Mouse (Mus musculus) adrenal gland, postnatal 14 days (tissue): Measurements from ENCODE around the gene Soga1. TPM values are rescaled to one million over a fixed set of nuclear protein-coding genes. Genes with fewer than 3 reads are reported as not detected.
A peak's percentile ranks its signal among the peaks of the same experiment; 100 is the strongest.

ENCODE experiments used
- DNase-seq: peaks from one replicate; pipeline ENCODE4 v3.0.0; 2021; ENCODE audit warnings: mixed read lengths
- long read RNA-seq, 2 experiments: library from polyadenylated mRNA; stranded (forward); transcript quantifications; one replicate each; pipeline ENCODE4 v2.0.0; 2021
- total RNA-seq: library from RNA; stranded (reverse); gene quantifications from 2 replicates; pipeline ENCODE4 v1.2.3, GENCODE M21; 2021

Soga1 gene
- 31.9 and 33.5 TPM in 2 replicates for total RNA-seq
- long read RNA-seq, experiment 1, partial matches to known transcripts: 4 of 6 reads
- long read RNA-seq, experiment 1, other reads (novel, unspliced or antisense): 2 of 6 reads
- long read RNA-seq, experiment 2, partial matches to known transcripts: 2 of 5 reads
- long read RNA-seq, experiment 2, other reads (novel, unspliced or antisense): 3 of 5 reads

DNA sequence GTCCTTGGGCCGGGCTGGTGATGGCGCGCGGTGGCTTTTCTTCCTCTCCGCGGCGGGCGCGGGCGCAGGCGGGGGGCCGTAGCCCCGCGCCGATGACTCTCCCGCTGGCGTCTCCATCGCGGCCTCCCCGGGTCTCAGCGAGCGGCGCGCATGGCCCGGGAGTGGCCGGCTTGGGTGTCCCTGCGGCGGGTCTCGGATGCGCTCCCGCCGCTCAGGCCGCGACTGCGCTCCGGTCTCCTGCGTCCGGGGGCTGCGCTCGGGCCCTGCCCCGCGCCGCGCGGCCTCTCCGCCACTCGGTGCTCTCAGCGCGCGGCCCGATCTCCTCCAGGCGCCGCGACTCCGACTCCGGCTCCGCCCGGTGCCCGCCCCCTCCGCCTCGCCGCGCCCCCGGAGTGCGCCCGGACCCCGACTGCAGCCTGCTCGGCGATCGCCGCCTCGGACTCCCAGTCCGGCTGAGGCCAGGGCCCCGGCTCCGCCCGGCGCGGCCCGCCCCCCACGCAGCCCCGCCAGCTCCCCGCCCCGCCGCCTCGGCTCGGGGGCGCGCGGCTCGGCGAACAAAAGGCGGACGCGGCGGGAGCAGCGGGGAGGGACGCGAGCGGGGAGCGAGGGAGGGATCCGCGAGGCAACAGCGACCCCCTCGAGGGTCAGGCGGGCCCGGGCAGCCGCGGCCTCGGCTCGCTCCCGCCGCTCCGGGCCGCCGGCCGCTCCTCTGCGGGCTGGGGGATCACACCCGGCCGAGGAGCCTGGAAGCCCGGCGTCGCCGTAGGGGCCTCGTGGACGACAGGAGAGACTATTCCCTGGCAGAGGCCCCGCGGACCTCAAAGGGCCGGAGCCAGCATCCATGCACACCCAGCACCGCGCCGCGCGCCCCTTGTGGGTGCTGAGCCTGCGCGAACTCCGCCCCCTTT, at the start of gene Soga1:
Soga1 (minus strand) TSS at position 462 of the 908 bp plus-strand sequence.
- peak; percentile 92 for DNase-seq

DNA sequence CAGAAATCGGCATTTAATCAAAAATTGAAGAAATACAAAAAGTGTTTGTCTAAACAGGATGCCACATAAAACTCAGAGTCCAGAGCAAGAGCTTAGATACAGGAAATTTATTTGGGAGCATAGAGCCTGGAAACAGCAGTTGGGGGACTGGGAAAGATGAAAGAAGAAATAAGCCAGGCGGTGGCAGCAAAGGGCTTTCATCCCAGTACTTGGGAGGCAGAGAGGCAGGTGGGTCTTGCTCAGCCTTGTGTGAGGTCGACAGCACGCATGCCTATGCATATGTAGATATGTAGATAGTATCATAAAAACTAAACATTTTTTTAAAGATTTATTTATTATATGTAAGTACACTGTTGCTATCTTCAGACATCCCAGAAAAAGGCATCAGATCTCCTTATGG, 49.0 kb upstream of the Soga1 start:
- DNase-seq: peak; percentile 26

DNA sequence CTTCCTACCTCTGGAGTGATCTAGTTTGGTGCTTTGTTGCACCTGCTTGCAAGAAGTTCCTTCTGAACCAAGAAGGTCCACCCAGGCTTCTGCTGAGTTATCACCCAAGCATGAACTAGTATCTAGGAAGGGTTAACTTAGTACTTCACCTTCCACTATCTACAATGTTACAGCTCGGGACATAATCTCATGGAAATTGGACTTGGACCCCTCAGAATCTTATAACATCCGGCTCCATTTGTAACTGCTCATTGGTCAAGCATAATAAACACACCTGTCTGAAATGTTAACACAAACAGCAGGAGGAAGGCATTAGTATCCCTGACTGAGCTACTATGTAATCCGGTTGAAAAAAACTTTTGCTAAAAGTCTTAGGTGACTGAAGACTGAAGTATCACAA, 48.3 kb upstream of the Soga1 start:
- DNase-seq: no peak

DNA sequence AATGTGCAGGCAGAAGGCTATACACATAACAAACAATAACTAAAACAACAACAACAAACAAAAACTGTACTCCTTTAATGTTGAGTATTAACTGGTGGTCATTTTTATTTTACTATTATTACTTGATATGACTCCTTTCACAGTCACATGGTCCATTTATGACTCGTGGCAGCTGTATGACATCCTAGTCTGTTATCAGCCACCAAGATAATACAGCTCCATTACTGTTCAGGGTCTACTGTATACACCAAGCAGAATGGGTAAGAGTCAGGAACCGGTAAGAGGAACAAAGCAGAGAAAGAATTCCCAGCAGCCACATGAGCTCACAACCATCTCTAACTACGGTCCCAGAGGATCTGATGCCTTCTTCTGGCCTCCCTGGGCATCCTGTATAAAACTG, 46.2 kb upstream of the Soga1 start:
- no peak for DNase-seq

DNA sequence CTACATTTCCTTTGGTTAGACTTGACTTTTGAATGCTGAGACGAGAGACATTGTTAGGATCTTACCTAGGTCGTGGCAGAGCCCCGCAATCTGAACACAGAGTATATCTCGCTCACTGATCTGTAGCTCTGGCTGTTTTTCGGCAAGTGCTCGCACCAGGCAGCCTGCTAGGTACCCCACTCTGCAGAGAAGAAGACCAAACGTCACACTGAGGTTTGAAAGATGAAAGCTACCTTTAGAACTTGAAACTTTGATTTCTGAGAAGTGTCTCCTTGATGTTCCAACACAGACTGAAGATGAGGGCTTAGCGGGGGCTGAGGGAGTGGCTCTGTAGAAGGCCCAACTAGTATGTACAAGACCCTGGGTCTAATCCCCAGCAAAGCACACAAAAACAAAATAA, 42.7 kb upstream of the Soga1 start:
- DNase-seq: no peak

GRCm38 (mm10) chr2:157119075-157119474, 40.0 kb upstream of the Soga1 start:
- DNase-seq: no peak

- DNase-seq: no peak
Measured at GRCm38 (mm10) chr2:157118556-157118955, 39.5 kb upstream of the Soga1 start.

- DNase-seq: no peak
Measured at GRCm38 (mm10) chr2:157116964-157117363, 37.9 kb upstream of the Soga1 start.

- no peak for DNase-seq
Measured at GRCm38 (mm10) chr2:157108236-157108635, 29.2 kb upstream of the Soga1 start.

DNA sequence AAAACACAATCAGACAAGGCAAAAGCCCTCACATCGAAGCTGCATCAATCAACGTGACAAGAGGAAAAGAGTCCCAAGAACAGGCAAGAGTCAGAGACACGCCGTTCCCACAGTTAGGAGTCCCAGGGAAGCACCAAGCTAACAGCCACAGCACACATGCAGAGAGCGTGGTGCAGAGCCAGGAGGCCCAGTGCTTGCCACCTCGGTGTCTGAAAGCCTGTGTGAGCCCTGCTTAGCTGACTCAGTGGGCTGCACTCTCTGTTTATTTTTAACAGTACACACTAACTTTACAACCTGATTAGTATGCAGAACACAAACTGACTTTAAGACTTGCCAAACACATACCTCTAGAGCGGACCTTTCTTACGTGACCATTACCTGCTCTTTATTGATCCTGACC, 25.4 kb upstream of the Soga1 start:
- no peak for DNase-seq

DNA sequence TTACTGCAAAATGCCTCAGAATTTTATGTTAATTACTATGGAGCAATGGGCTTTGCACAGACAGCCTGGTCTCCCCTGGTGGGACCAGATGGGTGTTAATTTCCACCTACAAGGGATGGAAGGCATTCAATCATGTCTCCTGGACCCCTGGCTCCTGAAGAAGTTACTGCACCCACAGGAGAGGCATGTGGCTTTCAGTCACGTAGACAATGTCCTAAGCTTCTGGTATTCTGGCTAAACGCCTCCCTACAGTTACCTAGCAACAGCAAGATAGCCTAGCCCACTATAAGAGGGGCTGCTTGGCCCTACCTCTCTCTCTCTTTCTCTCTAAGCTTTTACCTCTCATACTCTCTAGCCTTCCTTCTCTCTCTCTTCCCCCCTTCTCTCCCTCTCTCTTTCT, 23.2 kb upstream of the Soga1 start:
- DNase-seq: no peak

DNA sequence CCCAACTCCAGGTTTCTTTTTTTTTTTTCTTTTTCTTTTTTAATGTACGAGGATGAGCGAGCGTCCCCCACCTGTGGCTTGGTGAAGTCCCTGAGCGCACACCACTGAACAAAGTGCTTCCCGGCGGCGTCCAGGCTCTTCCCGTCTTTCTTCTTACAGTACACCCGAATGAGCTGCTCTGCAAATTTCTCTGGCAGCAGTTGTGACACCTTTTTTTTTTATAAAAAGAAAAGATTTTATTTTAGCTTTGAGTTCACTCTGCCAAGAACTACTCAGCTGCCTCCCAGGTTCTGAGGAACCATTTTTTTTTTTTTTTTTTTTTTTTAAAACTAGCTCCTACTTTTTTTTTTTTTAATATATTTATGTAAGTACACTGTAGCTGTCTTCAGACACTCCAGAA, 22.6 kb upstream of the Soga1 start:
- no peak for DNase-seq

DNA sequence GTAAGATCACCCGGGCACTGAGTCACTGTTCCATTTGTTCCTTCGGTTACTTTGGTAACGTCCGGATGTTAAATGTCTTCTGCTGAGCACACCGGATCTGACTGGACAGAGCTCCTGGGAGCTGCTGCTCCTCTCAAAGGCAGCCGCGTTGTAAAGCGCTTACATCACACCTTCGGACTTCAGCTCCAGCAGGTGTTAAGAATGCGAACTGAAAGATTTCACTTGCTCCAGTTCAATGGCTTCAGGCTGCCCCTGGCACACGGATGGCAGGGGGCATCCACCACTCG, 21.2 kb upstream of the Soga1 start:
- DNase-seq: no peak

DNA sequence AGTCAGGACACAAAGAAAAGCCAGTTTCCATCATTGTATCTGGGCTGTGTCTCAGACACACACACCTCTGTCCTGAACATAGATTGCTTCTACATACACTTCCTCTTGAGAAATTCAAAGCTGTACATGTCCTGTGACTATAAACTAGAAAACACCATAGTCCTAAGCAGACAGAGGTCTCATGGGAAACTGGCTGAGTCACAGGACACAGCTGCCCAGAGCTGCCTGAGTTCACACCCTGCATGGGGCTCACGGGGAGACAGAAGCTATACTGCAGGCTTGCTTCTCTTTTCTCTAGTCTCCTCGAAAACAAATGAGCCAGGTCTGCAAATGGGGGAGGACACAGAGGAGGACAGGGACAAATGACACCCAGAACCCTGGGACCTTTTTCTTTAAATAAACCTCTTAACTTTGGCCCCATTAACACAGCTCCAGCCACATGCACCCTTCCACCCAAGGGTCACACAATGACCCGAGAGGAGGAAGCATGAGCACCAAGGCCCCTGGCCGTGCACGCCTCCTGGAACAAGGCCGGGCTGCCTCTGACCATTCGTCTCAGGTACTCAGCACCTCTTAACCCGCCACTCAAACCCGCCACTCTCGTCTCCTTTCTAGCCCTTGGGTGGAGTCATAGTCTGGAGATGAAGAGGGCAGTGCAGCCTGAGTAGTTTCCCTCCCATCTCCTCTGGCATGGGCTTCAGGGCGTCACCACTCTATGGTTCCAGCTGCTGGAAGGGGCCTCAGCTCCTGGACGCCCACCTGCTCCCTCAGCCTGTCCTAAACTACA, 20.7 kb upstream of the Soga1 start:
- DNase-seq: no peak

- peak; percentile 87 for DNase-seq
Measured at GRCm38 (mm10) chr2:157095005-157095755, 16.1 kb upstream of the Soga1 start.

DNA sequence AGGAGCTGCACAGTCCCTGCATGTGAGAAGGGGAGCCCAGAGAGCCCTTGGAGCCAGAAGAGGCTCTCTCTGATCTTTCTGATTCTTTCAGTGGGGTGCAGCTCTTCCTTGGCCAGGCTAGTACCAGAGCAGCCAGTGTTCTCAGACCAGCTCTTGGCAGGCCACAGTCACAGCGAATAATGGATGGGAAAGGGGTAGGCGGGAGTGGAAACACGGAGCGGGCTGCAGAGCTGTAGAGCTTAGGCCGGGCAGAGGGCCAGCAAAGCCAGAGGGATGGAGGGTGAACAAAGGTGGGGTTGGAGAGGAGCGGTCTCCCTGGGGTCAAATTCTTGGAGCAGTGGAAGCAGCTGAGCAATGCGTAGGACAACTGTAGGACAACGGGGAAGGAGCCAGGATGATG, 13.0 kb upstream of the Soga1 start:
- peak; percentile 44 for DNase-seq

DNA sequence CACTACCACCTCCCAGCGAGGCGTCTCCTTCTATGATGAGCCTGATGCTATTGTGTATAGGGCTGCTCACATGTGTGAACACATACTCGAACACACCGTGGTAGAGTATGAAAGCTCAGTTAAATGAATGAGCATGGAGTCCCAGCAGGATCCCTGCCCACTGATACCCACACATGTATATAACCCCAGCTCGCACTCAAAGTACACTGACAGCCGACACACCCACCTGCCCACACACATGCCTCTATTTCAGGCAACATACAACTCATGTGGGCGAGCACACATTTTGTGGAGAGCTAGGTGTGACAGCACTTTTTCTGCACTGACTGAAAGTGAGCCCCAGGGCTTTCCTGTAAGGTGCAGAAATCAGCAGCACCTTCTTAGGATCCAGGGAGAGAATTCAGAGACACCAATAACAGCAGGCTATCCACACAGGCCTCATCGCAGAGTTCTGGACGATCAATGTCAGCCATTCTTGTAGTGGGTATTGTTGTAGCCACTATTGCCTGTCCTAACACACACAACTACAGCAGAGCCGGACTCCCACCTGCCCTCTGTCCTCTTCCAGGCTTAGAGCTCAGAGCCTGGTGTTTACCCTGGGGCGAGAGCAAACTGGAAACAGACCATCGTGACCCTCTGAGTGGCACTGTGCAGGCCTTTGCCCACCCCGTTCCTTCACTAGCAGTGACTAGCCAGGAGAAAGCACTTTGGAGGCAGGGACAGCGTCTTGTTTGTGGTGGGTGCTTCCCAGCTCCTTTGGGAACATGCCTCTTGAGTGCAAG, 8.7 kb upstream of the Soga1 start:
- no peak for DNase-seq

DNA sequence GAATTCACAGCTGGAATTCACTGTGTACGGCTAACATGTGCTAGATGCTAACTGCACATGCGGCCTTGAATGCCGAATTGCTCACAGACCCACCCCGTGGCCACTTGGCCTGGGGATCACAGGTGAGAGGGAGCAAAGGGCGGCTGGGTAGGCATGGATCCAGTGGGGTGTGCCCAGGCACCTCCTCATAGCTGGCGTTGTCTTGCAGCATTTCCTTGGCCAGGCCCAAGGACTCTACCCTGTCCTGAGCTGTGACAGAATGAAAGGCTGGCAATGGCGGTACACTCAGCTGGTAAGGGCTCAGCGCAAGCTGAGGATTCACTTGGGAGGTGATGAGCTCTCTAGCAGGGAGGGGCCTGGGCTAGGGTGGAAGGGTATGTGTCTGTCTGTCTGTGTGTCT, 7.7 kb upstream of the Soga1 start, which contains the start of gene Tldc2:
Tldc2 (plus strand) TSS at position 260 of the 400 bp plus-strand sequence.
- DNase-seq: no peak

GRCm38 (mm10) chr2:157084831-157085585, 6.0 kb upstream of the Soga1 start:
- DNase-seq: no peak

GRCm38 (mm10) chr2:157081960-157082359, 2.9 kb upstream of the Soga1 start:
- no peak for DNase-seq

- DNase-seq: no peak
Measured at GRCm38 (mm10) chr2:157081331-157081730, 2.3 kb upstream of the Soga1 start.
